Comparison of ENCODE assay signal across 9 mouse cellular contexts in genomic region chr5:150070086-150070485, GRCm38 (mm10). TPM values are rescaled to one million over a fixed set of nuclear protein-coding genes. Genes with fewer than 3 reads are reported as not detected.
A peak's percentile ranks its signal among the peaks of the same experiment; 100 is the strongest.
DNase-seq lines count a peak whose midpoint lies in the region; ATAC-seq and TF ChIP-seq lines count a peak whose summit lies in the region.
"Had no signal": no experiment of that assay in that cellular context is flagged by ENCODE, and none has a peak within 500 bp of the region (broad histone marks: within the 10 kb centered on the region; RNA-seq: fewer than 3 reads in every experiment).

No protein-coding gene starts in this region.

- peak; percentile 27 for TF ChIP-seq CTCF in ES-Bruce4 (IDR thresholded peaks at IDR 0.05; ENCODE audit: low read depth, low read length)

- 19% methylated on average over 10 of the region's 10 CpGs for WGBS in heart, embryonic 10.5 days
- 22% methylated on average over 10 of the region's 10 CpGs for WGBS in forebrain, embryonic 16.5 days

- H3K36me3 ChIP-seq in heart, embryonic 10.5 days: no peaks in the 10 kb centered on the region
- no peaks in the 10 kb centered on the region for H3K36me3 ChIP-seq in ES-Bruce4 (ENCODE audit: control insufficient read depth, insufficient read depth, low read length, poor library complexity, severe bottlenecking)
- no peaks in the 10 kb centered on the region for H3K36me3 ChIP-seq in forebrain, embryonic 16.5 days (ENCODE audit: control insufficient read depth, insufficient read depth)
- H3K36me3 ChIP-seq: lung, embryonic 15.5 days had no signal

- no peak overlapping the region for H3K9ac ChIP-seq in ES-Bruce4 (ENCODE audit: low read depth, poor library complexity, severe bottlenecking)
- no peak overlapping the region for H3K9ac ChIP-seq in forebrain, embryonic 16.5 days (replicated peaks; ENCODE audit: low read depth, low read length)
- H3K9ac ChIP-seq: lung, embryonic 15.5 days had no signal

- H3K4me2 ChIP-seq in forebrain, embryonic 16.5 days (ENCODE audit: low read length): no peak overlapping the region; the same call in 1 of the 2 replicates
- H3K4me2 ChIP-seq: lung, embryonic 15.5 days had no signal

- no peak overlapping the region for H3K27ac ChIP-seq in heart, embryonic 10.5 days
- H3K27ac ChIP-seq in ES-Bruce4 (ENCODE audit: insufficient read depth, low read length): no peak overlapping the region
- no peak overlapping the region for H3K27ac ChIP-seq in forebrain, embryonic 16.5 days (ENCODE audit: low read length)
- H3K27ac ChIP-seq: lung, embryonic 15.5 days had no signal

- TF ChIP-seq POLR2A in ES-Bruce4 (IDR thresholded peaks at IDR 0.05; ENCODE audit: insufficient read depth, low read length): no peak

- 0 out of 2 replicates have a peak, but pooled peaks have one; percentile 23 for ATAC-seq in forebrain, embryonic 16.5 days
- ATAC-seq in granulocyte monocyte progenitor cell, adult 5-6 weeks (replicated peaks; ENCODE audit: poor library complexity, severe bottlenecking): no peak

- H3K27me3 ChIP-seq in heart, embryonic 10.5 days (ENCODE audit: insufficient read depth, poor library complexity, severe bottlenecking): no peaks in the 10 kb centered on the region; the same call in 1 of the 2 replicates
- no peaks in the 10 kb centered on the region for H3K27me3 ChIP-seq in ES-Bruce4 (ENCODE audit: control insufficient read depth, insufficient read depth, low read length, poor library complexity, severe bottlenecking)
- no peaks in the 10 kb centered on the region for H3K27me3 ChIP-seq in forebrain, embryonic 16.5 days (replicated peaks; ENCODE audit: control insufficient read depth, insufficient read depth, low read length)
- H3K27me3 ChIP-seq: lung, embryonic 15.5 days had no signal

- peak; percentile 43 for DNase-seq in heart, adult 11 months
- DNase-seq in heart, embryonic 10.5 days (ENCODE audit: low spot score): no peak
- DNase-seq in layer of hippocampus, postnatal 10 days (ENCODE audit: low spot score in 2 of 2): peak; percentile 43 to 59
- DNase-seq in retina, postnatal 1 day: peak; percentile 50
- no peak for DNase-seq in thymus, adult 18-20 months

- no peaks in the 10 kb centered on the region for H3K9me3 ChIP-seq in heart, embryonic 10.5 days
- H3K9me3 ChIP-seq in ES-Bruce4 (replicated peaks; ENCODE audit: control insufficient read depth, insufficient read depth, low read length, poor library complexity, severe bottlenecking): no peaks in the 10 kb centered on the region
- H3K9me3 ChIP-seq in forebrain, embryonic 16.5 days (ENCODE audit: control insufficient read depth, low read length): no peaks in the 10 kb centered on the region
- H3K9me3 ChIP-seq: lung, embryonic 15.5 days had no signal

- no peak for TF ChIP-seq EP300 in ES-Bruce4 (IDR thresholded peaks at IDR 0.05; ENCODE audit: insufficient read depth, low read depth, low read length)

- no peak overlapping the region for H3K4me3 ChIP-seq in heart, embryonic 10.5 days
- H3K4me3 ChIP-seq in ES-Bruce4 (ENCODE audit: low read depth, low read length): no peak overlapping the region
- no peak overlapping the region for H3K4me3 ChIP-seq in forebrain, embryonic 16.5 days (replicated peaks; ENCODE audit: low read length)
- H3K4me3 ChIP-seq: lung, embryonic 15.5 days had no signal

- no peaks in the 10 kb centered on the region for H3K4me1 ChIP-seq in heart, embryonic 10.5 days
- H3K4me1 ChIP-seq in ES-Bruce4 (ENCODE audit: control insufficient read depth, insufficient read depth, low read length): no peaks in the 10 kb centered on the region
- no peaks in the 10 kb centered on the region for H3K4me1 ChIP-seq in forebrain, embryonic 16.5 days (replicated peaks; ENCODE audit: control insufficient read depth, insufficient read depth, low read length)
- H3K4me1 ChIP-seq: lung, embryonic 15.5 days had no signal

RNA-seq across cellular contexts. Expression of gene Fry, which starts 48.4 kb away (rescaled TPM):
- polyA plus RNA-seq in heart, embryonic 10.5 days (2016; fragmentation: Nextera tagmentation; extraction: Ambion mirVana): 14.7 and 20.3 TPM in 2 replicates
- 28.4 and 35.3 TPM in 2 replicates for polyA plus RNA-seq in ES-Bruce4 (2011; ENCODE audit: insufficient read depth, insufficient read length, low read depth, missing spikeins)
- polyA plus RNA-seq in forebrain, embryonic 16.5 days (2015; fragmentation: Nextera tagmentation; extraction: Ambion mirVana): 35.1 and 45.4 TPM in 2 replicates
- 100 to 1,000 TPM; 213 to 215 TPM for total RNA-seq in layer of hippocampus, postnatal 10 days (2021)
- total RNA-seq in granulocyte monocyte progenitor cell, adult 5-6 weeks (2014; fragmentation: Nextera tagmentation): 25.0 and 26.7 TPM in 2 replicates
- total RNA-seq in granulocyte monocyte progenitor cell, adult 5-6 weeks (2017): 15.4 and 18.4 TPM in 2 replicates

RNA-seq across cellular contexts. Expression of gene Rxfp2, which starts 51.6 kb away (rescaled TPM):
- 0.36 and 0.59 TPM in 2 replicates for polyA plus RNA-seq in heart, embryonic 10.5 days (2016; fragmentation: Nextera tagmentation; extraction: Ambion mirVana)
- polyA plus RNA-seq in ES-Bruce4 (2011; ENCODE audit: insufficient read depth, insufficient read length, low read depth, missing spikeins): 0.61 and 0.85 TPM in 2 replicates
- 0.34 TPM in 1 of 2 replicates, not detected in the other for polyA plus RNA-seq in forebrain, embryonic 16.5 days (2015; fragmentation: Nextera tagmentation; extraction: Ambion mirVana)
- under 1 TPM; 0.41 to 0.60 TPM for total RNA-seq in layer of hippocampus, postnatal 10 days (2021)
- not detected in 2 replicates for total RNA-seq in granulocyte monocyte progenitor cell, adult 5-6 weeks (2014; fragmentation: Nextera tagmentation)
- total RNA-seq in granulocyte monocyte progenitor cell, adult 5-6 weeks (2017): not detected in 2 replicates

Comparison
In these comparisons a context has a peak if more than half of its experiments do, and no peak if none do; other contexts are left out.
1. DNase-seq: peak in heart, adult 11 months (single experiment), layer of hippocampus, postnatal 10 days (2 of 2) and retina, postnatal 1 day (single experiment); none in heart, embryonic 10.5 days (single experiment) and thymus, adult 18-20 months (0 of 2).